Mouse (Mus musculus) CD4-positive, CD25-positive, alpha-beta regulatory T cell, adult 2 months (primary cell): ENCODE measurements around the gene Sco1.
A peak's percentile ranks its signal among the peaks of the same experiment; 100 is the strongest.
"Not testable (repeated sequence)": the region's sequence is repeated elsewhere in the genome, so short reads cannot be mapped to it uniquely, and the experiment has no call there.

Experiments
- DNase-seq: peaks from one replicate; pipeline ENCODE4 v3.0.0-alpha.2; 2012; ENCODE audit warnings: low read depth, low spot score

Sco1 gene

DNA sequence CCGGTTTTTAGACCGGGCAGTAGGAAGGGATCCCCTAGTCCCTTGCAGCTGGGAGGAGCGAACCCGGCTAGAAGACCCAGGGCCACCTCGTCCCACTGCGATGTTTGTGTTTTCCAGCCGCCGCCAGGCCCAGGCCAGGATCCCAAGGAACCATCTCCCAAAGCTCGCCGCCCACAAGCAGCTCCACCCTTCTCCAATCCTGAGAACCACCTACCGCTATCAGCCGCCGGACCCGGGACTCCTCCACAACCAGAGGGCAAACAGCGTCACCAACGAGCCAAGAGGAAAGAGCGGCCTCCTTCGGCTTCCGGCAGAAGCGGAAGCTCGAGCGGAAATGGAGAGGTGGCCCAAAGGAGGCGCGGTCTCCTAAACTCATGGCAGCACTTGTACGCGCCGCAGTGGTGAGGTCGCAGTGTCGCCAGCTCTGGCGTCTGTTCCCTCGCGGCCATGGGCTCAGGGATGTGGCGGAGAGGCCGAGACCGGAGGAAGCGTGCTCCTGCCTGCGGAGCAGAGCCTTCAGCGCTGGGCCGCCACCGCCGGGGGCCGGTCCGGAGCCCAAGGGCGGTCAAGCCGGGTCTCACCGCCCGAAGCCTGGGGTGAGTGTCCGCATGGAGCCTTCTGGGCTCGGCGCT is at the start of gene Sco1, which contains the start of gene Adprm:
TSS of gene Sco1 (plus strand) at position 350 of the 632 bp plus-strand sequence.
TSS of gene Adprm (minus strand) at position 274 of the 632 bp plus-strand sequence.
- peak; percentile 89 for DNase-seq

DNA sequence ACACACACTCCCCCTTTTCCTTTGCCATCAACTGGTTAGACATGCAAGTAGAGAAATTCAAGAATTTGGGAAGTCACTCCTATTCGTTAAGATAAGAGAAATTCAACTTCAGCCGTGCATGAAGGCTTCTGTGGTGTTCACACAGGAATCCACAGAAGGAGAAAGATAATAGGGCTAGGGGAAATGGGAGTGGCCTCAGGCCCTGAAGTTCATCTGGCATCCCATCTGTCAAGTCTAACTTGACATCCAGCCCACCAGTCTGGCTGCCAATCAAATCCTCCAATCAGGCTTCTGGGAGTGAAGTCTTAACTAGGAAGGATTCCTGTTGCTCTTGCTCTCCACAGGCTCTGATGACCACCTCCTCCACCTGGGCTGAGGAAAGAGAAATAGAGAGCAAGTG is 49.6 kb upstream of the Sco1 start:
- no peak for DNase-seq

DNA sequence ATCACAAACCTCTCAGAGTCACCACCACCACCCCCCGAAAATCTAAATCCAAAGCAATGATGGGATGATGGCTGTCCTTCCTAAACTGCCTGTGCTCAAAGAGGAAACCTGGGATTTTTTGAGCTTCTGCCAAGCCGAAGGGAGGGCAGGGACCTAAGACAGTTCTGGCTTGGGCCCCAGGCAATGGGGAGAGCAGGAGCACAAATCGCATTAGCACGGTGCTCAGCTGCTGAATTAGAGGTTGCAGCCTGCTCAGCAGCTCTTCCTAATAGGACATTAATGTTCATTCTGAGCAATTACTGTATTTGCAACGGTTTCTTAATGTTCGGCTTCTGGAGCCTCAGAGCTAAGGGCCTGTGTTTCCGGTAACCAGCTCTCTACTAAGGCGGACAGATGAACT is 44.5 kb upstream of the Sco1 start:
- DNase-seq: no peak

- DNase-seq: no peak
These were observed 43.9 kb upstream of the Sco1 start for GRCm38 (mm10) chr11:67008528-67008927.

DNA sequence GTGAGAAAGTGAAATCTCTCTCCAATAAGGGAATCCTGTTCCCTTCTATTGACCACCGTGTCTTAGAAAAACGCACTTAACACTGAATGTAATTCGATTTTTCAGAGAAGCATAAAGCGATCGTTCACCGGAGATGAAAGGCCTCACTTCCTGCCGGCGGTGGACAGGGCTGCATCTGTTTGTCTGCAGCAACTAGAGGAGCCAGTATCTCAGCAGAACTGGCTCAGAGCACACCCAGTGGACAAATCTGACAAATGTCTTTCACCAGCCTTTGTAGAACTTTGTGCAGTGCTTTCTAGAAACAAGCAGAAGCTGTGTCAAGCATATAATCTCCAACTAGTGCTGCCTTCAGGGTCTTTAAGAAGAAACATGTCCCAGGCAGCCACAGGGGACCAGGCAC is 42.0 kb upstream of the Sco1 start:
- DNase-seq: peak; percentile 23

GRCm38 (mm10) chr11:67011635-67012034 is 40.8 kb upstream of the Sco1 start:
- no peak for DNase-seq

GRCm38 (mm10) chr11:67017801-67018591 is 34.5 kb upstream of the Sco1 start:
- DNase-seq: no peak

DNA sequence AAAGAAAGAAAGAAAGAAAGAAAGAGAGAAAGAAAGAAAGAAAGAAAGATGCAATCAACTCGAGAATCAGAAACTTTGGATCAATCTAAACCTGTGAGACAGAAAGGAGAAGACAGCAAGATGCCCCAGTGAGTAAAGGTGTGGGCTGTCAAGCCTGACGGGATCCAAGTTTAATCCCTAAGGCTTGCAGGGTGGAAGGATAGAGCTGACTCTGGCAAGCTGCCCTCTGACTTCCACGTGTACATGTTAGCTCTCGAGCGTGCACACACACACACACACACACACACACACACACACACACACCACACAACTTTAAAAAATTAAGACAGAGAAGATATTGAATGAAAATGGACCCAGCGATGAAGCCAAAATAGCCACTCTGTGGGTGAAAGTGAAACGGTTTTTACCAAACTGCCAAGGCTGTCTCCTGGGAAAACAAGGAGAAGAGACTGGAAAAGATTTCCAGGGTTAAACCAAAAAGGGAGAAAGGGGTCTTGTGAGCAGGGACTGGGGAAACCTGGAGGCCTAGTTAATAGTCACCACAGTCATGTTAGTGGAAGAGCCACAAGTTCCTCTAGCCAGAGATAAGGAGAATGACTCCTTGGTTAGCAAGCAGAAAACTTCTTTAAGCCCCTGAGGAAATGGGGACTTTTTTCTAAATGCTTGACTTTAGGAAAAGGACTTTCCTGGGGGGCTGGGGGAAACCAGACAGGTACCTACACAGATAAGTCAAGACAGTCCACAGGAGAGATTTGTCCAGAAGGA is 32.6 kb upstream of the Sco1 start:
- DNase-seq: no peak

GRCm38 (mm10) chr11:67020948-67021347 is 31.5 kb upstream of the Sco1 start:
- DNase-seq: peak; percentile 78

DNA sequence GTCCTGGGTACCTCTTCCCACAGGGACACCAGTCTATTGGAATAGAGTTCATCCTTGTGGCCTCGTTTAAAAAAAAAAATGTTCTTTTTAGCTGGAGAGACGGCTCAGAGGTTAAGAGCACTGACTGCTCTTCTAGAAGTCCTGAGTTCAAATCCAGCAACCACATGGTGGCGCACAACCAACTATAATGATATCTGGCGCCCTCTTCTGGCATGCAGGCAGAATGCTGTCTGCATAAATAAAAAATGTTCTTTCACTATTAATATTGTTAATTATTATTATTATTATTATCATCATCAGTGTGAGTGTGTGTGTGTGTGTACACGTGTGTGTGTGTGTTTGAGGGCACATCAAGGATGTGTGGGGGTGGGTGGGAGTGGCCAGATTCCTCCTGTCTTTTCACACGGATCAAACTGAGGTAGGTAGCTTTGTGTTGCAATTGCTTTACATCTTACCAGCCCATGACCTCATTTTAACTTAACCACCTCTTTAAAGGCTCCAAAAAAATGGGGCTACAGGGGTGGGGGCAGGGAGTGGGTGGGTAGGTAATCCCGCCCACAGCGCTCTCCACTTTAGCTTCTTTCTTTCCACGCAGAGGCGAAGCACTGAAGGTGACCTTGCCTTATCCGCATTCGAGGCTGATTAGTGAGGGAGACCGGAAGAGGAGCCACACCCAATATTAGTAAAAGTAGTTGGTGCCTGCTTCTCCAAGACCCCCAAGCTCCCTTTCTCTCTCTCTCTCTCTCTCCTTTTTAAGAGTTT is 29.9 kb upstream of the Sco1 start:
- DNase-seq: peak; percentile 62

DNA sequence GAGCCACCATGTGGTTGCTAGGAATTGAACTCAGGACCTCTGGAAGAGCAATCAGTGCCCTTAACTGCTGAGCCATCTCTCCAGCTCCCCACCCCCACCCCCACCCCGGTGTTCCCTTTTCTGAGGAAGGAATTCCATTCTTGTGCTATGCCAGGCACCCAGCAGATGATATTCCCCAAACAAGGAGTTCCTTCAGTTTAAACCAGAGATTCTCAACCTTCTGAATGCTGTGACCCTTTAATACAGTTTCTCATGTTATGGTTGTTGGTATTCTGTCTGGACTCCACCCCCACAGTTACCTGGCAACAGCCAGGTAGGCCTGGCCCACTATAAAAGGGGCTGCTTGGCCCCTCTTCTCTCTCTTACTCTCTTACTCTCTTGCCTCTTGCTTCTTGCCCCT is 29.3 kb upstream of the Sco1 start:
- DNase-seq: not testable (repeated sequence)

GRCm38 (mm10) chr11:67023802-67024340 is 28.6 kb upstream of the Sco1 start:
- no peak for DNase-seq

DNA sequence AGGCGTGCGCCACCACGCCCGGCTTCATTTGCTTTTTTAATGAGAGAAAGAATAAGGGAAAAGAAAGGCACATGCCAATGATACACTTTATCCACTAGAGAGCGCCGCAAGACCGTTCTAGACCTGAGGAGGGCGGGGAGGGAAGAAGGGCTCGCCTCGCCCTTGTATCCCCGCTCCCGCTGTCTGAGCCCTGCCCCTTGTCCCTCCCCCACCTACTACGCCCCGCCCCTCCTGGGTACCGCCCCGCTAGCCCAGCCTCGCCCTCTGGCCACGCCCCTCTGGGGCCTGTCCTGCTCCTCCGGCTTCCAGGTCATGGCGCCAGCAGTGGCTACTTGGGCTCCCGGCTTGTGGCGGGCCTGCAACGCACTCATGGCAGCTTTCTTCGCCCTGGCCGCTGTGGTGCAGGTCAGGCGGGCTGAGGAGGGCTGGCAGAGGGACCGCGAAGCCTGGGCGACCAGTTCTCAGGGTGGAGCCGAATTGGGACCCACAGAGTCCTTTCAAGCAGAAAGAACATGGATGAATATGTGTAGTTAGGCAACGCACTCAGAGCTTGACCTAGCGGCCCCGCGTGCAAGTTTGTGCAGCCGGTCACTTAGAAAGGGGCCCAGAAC is 27.5 kb upstream of the Sco1 start, which contains the start of gene Tmem220:
TSS of gene Tmem220 (plus strand) at position 288 of the 611 bp plus-strand sequence.
- peak; percentile 95 for DNase-seq

DNA sequence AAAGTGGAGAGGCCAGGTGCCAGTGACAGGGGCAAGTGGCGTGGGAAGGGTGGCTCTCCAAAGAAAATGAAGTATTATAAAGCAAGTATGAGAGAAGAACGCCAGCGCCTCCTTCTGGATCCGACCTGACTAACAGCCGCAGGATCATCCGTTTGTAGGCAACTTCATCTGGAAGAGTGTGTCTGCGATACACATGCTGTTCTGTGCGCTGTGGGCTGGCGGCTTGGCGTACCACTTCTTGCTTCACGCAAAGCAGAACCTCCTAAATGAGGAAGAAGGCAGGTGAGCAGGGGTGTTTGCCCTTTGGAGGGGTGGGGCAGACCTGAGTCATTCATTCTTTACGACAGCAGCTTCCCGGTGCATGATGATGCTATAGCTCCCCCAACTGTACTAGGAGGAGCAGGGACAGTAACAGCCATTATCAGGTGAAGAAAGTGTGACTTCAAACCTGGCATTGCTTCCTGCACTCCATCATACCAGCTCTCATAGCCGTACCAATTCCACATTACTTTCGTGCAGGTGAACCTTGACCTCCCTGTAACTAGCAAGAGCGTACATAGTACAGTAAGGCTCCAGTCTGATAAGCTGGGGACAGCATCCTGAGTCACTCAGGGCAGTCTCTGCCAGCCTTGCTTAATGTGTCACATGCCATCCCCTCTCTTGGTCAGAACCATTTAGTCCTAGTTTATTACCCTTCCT is 21.4 kb upstream of the Sco1 start:
- peak; percentile 23 for DNase-seq

DNA sequence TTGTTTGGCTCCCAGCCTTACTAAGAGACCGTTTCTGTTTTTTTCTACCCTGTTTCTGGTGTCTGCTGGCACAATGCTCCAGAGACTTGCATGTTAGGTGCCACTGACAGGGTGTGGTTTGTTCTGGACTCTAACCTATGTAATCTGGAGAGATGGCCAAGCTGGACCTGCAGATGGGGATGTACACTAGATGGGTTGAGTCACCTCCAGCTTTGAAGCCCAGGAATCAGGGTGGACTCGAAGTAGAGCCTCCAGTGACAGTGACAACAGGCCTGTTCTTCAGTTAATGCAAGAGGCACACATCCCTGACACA is 20.9 kb upstream of the Sco1 start:
- no peak for DNase-seq

DNA sequence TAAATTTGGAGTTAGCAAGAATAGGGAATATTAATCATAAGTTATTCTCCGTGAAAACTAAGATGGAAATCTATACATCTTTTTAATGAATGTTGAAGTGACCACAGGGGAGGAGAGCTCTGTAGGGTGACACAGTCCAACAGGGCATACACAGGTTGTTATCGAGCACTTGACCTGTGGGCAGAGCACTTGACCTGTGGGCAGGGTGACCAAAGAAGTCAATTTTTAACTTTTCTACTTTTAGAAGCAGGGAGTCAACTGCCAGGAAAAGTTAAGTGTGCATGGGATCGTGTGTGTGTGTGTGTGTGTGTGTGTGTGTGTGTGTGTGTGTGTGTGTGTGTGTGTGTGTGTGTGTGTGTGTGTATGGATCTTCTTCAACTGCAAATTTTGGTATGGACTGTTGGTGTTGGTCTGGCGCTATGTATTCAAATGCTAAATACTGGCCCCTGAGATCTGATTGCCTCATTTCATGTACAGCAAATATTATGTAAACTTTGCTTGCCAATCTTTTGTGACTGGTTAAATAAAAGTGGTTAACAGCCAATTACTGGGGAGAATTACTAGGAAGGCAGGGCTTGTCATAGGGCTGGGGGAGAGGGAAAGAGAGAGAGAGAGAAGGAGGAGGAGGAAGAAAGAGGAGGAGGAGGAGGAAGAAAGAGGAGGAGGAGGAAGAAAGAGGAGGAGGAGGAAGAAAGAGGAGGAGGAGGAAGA is 17.5 kb upstream of the Sco1 start:
- no peak for DNase-seq

DNA sequence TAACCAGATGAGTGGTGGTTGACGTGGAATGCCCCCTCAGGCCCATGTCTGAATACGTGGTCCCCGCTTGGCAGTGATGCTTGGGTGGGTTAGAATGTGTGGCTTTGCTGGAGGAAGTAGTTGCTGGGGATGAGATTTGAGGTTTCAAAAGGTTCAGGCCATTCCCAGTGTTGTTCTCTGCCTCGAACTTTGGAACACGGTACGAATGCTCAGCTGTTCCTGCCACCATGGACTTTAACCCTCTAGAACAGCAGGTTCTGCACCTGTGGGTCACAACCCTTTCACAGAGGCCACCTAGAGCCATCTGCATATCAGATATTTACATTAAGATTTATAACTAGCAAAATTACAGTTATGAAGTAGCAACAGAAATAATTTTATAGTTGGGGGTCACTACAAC is 16.2 kb upstream of the Sco1 start:
- DNase-seq: no peak

GRCm38 (mm10) chr11:67036892-67037291 is 15.6 kb upstream of the Sco1 start:
- no peak for DNase-seq

DNA sequence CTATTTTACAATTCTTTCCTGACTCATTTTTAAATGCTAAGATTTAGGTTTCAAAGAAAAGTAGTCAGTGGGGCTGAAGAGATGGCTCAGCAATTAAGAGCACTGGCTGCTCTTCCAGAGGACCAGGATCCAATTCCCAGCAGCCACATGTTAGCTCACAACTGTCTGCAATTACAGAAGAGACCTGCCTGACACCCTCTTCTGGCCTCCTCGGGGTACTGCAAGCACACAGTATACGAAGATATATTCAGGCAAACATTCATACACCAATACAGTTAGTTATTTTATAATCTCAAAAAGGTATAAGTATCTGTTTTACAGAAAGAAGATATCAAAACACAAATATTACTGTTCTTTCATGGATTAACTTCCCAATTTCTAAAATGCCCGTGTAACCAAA is 12.7 kb upstream of the Sco1 start:
- DNase-seq: no peak

DNA sequence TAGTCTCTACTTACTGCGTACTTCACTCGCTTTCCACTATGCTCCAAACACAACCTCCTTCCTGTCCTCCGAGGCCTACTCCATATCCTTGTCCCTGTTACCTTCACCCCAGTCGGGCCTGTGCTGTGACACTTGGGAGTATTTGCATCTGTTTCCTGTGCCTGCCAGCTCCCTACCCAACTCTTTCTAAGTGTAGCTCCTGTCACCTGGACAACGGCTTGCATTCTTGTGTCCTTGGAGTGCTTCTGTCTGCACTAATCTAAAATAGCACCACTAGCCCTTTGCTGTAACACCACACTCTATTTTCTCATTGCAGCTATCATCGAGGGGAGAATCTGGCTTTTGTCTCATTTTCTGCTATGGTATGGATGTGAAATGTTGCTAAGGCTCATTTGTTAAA is 12.0 kb upstream of the Sco1 start:
- no peak for DNase-seq
